Mouse (Mus musculus): ENCODE measurements around the gene Ampd3.
A peak's percentile ranks its signal among the peaks of the same experiment; 100 is the strongest.

Gene Ampd3

DNA sequence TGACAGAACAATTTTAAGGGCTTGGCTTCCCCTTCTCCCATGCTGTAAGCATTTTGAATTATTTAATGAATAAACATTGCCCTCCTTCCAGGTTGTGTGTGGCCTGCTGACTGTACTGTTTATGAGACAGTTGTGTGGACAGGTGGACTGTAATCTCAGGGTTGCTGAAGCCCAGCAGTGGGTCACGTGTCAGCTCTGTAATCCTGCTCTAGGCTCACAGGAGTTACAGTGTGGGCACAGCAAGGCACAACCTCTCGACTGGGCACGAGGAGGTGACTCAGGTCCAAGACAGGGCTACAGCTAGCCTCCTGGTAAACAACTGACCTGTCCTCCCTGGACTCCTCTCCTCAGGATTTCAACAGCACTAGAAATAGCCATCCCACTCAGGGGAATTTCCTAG is 4.3 kb downstream of the Ampd3 start:
- DNase-seq = peak in 1 of 2 experiments; percentile 35

DNA sequence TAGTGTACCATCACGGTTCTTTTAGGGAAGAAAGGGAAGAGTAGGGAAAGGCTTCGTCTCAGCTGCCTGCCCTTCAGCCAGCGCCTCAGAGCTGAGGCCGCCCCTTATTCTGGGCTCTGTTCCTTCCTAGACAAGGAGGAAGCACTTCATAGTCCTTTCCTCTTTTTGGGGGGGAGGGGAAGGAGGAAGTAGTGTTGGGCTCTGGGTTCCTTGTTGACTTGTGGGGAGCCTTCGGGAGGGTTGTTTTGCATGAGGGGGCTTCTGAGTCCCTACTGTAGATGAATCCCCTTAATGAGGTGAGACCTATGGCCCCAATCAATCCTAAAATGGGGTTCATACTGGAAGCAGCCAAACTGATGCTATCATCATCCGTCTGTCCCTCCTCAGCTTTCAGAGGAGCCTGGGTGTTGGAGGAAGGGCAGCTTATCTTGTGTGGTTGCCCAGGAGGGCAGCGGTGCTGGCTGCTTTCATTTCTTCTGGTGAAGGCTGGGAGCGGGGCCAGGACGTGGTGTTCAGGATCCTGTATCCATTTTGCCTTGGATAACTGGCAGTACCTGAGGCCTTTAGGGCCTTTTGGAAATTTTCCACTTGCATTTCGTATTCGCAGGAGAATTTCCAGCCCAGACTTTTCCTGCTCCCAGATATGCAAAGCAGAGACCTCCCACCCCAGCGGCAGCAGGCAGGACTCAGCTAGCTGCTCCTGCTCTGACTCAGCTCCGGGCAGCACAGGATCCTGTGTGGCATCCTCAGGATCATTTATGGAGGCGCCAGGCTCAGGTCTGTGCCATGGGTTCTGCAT is 5.4 kb downstream of the Ampd3 start:
- peak; percentile 70 to 78 for DNase-seq

DNA sequence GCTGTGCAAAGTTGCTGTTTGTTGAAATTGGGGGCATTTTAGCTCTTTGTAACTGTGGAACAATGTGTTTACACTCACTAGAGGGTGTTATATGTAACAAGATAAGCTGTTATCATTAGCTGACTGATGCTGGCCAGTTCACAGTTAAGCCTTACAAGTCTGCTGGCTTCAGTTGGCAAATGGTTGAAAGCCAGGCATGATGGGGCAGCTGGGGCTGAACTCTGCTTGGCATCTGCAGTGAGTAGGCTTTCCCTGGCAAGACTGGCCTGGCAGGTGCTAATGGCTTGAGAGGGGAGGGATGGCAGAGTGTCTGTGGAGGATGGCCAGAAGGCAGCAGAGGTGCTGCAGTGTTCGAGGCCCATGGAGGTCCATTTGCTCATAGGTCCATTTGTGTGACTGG is 6.1 kb downstream of the Ampd3 start:
- DNase-seq = peak in 1 of 2 experiments; percentile 21

DNA sequence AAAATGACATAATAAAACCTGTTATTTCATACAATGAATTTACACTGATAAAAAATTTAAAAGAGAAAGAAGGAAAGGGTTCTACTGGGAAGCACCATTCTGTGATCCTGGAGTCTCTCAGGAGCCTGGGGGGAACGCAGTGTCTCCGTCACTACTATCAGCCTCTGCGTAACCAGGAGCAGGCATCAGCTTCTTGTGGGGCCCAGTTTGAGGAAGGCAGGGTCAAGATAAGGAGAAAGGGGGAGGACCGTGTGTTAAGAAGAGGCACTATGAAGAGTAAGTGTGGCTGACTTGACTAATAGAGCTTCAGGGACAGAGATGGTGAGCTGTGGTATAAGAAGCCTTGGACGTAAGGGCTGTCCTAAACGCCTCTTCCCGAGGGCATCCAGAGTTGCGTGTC is 6.7 kb downstream of the Ampd3 start:
- no peak for DNase-seq

DNA sequence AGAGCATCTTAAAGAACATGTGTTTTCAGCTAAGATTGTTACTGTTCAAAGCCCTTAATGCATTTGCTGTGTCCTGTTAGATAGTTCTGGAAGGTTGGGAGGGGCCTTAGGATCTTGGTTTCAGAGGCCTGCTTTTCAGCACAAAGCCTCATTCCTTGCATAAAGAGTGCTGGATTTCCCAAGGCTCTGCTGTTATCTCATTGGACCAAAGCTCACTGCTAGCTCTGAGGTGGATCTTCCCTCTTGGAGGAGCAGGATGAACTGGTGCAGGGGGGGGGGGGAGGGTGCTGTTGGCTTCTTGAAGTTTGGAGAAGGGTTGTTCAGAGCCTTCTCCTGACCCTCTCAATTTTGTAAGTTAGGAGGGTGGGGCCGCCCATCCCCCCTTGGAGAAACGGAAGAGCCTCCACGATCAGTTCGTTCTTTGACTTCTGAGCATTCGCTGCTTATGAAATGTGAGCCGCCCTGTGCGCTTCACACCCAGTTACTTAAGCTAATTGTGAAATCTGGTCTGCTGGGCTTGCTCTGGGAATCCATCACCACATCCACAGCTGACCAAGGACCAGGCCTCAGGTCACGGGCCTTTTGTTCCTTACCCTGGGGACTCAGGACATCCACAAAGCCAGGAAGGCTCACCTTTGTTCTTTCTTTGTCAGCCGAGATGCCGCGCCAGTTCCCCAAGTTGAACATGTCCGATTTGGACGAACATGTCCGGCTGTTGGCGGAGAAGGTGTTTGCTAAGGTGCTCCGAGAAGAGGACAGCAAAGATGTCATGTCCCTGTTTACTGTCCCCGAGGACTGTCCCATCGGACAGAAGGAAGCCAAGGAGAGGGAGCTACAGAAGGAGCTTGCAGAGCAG is 9.4 kb downstream of the Ampd3 start:
- peak in 1 of 2 experiments; percentile 40 for DNase-seq

DNA sequence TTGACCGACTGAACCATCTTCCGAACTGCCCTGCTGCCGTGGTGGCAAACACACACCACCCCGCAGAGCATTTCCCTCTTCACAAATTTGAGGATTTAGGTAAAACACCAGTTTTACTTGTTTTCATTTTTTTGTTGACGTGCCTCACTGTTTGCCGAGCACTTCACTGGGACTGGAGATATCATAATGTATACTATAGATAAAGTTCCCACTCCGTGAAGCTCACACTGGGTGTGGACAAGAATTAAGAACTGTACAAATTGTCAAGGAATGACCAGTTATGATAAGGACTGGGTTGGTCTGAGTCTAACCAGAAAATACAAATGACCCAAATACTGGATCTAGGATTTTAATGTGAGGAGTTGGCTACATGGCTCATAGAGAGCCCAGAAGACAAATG is 10.9 kb downstream of the Ampd3 start:
- no peak for DNase-seq

DNA sequence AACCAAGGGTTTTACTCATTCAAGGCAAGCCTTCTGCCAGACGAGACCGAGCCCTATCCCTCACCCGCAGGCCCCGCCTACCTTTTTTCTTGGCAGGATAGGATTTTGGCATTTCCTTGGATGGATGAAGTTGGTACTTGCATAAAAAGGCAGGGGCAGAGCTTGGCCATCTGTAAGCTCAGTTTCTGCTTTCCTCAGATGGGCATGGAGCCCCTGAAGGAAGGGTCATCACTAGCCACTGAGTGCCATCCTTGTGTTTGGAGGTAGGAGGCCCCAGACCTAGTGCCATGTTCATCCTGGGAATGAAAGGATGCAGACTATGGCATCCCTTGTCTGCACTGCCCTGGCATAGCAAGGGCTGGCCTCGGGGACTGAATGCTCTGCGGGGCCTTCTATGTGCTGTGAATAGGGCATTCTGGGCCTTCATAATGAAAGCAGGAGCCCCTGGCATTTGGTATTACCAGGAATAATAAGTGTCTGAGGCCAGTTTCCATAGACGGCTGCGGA is 11.7 kb downstream of the Ampd3 start:
- no peak for DNase-seq

DNA sequence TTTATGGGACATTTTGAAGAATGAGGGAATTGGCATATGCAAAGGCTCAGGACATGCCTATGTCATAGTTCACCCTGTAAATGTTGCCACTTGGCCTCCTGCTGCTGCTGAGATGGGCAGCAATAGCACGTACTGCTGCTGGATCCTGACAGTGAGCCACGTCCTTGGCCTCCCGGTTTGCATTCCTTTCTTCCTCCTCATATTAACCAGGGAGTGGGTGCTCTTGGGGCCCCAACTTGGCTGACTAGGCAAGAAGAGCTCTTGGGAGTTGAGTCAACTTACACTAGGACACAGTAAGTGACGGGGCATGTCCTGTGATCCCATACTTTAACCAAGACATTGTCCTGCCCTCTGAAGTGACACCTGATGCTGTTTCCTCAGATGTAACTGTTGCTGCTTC is 12.5 kb downstream of the Ampd3 start:
- DNase-seq = no peak

DNA sequence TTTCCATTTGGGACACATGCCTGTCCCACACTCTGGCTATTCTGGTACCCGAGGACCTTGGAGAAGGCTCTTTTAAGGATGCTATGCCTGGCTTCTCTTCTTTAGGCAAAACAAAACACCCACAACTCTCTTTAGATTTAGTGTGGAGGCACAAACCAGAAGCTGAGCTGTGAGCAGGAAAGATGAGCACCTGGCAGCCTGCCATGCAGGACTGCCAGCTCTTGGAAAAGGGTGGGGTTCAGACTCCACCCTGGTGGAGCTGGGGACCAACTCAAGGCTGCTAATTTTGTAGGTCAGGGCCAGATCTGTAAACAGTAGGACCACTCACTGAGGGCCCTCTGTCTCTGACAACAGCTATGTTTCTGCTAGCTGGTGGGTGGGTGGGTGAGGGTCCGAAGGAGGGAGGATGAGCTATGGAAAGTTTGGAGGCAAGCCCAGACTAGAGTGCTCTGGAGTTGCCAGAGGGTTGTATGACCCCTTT is 13.3 kb downstream of the Ampd3 start:
- DNase-seq = no peak

DNA sequence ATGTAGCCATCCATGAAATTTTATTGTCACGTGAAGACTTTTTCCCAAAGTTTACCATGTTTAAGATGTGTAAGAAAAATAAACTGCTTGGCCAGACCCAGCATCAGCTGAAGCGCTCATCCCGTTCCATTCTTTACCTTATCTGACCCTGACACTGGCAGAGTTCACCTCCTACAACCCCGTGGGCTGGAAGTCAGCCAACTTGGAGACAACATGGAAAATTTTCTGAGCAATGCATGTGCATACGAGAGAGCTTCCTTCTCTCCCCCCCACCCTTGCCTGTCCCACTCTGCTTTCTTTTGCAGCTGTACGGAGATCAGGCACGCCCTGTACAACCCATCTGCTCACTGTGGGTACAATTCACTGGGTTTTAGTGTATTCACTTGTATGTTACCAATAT is 14.1 kb downstream of the Ampd3 start:
- peak; percentile 45 to 62 for DNase-seq

DNA sequence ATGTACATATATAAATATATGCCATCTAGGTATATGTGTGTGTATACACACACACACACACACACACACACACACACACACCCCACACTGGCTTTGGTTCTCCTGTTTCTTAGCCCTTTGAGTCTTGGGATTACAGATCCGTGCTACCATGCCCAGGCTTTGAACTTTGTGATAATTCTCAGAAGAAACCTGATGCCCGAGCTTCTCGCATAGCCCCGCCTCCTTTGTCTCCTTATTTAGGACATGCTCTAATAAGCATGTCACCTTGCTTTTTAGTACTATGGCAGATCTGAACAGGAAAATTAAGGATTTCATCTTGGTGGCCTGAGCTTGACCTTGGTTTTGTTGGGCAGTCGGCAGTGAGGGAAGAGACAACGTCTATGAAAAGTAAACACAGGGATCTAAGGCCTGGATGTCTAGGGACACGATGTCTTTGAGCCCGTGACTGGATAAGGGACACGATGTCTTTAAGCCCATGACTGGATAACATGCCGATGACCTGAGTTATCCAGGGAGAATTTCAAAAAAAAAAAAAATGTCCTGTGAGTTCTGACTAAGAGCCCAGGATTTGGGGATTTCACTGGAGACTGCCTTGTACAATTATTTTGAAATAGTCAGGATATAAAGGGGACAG is 15.0 kb downstream of the Ampd3 start:
- peak in 1 of 2 experiments; percentile 57 for DNase-seq

DNA sequence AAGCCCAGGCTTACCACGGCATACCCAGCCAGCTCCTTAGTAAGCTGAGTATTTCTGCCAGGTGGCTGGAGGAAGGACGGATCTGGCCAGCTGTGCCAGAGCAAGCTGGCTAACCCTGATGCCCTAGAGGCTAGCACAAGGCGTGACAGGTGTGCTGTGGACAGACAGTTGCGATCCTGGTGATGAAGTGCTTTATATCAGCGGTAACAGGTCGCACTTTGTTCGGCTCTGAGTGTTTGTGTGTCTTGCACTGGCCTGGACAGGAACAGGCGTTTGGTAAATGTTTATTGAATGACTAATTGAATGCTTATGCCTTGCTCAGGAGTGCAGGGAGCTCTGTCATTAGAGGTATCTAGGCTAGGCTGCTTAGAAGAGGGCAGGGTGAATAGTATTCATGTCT is 17.0 kb downstream of the Ampd3 start:
- peak in 1 of 2 experiments; percentile 63 for DNase-seq

DNA sequence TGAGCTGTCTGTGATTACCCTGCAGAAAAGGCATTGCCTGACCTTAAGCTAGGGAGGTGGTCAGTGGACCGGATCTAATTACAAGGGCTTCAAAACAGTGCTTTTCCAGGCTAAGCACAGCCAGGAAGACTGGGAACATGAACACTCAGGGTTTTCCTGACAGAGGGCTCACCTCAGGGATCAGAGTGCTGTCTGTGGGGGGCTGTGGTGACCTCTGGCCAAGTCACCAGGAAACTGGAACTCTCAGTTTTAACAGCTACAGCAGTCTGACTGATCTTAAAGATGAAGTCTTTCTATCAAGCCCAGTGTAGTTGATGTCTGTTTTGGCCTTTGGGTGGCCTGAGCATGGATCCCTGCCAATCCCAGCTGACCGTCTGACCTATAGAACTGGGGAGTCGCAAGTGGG is 17.7 kb downstream of the Ampd3 start:
- no peak for DNase-seq

DNA sequence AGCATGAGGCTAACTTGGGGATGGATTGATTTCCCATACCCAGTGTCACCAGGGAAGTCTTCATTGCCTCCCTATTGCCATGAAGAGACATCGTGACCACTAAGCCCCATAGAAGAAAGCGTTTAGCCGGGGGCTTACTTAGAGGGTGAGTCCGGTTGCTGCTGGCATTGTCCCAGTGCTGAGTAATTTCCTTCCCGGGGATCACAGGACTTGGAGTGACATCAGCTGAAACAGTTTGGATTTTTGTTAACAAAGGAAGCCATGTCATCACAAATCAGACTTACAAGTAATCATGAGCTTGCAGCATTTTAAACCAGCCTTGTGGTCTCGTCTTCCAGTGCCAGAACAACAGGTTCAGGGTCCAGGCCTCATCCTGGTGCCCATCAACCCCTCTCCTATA is 19.3 kb downstream of the Ampd3 start:
- DNase-seq = peak; percentile 77 to 85

DNA sequence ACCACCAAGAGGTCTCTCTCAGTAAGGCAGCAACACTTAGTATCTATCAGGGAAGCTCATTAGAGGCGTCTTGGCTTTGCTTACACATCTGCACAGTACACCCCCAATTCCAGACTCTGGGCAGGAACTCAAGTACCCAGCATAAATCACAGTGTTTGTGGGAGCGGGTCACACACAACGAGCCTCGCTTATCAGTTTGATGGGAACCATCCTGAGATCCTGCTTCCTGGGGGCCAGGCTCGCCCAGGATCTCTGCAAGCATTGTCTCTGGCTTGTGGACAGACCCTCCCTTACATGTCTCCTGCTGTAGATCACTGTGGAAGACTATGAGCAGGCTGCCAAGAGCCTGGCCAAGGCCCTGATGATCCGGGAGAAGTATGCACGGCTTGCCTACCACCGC is 22.9 kb downstream of the Ampd3 start:
- DNase-seq = no peak

DNA sequence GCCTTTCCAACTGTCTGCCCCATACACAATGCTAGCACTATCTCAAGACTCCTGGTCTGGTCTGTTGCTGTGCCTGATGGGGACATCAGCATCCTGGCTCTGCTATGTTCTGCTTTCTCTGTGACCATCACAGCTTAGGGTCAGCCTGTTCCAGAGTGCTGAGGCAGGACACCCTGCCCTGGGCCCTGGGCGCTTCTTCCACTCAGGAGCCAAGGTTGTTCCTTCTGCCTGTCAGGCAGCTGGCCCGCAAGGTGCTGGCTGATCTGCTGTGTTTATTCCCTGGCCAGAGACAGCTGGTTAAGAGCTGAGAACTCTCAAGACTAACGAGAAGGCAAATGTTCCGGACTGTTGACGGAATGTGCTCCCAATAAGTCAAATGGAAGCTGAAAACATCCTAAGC is 24.2 kb downstream of the Ampd3 start:
- no peak for DNase-seq

DNA sequence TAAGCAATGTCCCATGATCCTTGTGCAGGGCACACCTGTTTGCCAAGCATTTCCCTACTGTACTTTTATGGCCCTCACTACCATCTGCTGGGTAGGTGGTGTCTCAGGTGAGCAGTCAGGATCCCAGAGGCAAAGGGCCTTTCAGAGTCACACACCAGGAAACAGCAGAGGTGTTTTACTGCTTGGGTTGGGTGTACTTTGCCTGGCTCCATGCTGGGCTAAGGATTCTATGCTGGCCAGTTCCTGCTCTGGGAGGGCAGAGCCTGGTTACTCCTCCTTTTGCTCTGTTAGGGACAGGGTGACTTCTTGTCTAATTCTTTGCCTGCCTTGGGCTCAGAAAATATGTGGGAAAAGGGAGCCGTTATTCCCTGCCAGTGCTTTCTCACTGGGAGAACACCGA is 24.8 kb downstream of the Ampd3 start:
- DNase-seq = no peak

DNA sequence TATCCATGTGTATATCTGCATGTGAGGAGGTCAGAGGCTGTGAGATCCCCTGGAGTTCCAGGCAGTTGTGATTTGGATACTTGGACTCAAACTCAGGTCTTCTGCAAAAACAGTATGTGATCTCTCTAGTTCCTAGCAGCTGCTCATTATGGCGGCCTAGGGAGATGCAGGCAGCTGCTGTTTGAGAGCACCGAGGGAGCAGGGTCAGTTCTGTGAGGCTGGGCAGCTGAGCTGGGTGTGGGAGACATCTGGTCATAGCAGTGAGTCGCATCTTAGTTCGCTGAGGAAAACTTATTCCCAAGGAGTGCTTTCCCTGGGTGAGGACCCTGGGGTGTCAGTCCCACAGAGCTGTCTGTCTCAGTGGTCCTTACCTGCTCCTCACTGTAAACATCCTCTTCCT is 26.7 kb downstream of the Ampd3 start:
- DNase-seq = no peak

DNA sequence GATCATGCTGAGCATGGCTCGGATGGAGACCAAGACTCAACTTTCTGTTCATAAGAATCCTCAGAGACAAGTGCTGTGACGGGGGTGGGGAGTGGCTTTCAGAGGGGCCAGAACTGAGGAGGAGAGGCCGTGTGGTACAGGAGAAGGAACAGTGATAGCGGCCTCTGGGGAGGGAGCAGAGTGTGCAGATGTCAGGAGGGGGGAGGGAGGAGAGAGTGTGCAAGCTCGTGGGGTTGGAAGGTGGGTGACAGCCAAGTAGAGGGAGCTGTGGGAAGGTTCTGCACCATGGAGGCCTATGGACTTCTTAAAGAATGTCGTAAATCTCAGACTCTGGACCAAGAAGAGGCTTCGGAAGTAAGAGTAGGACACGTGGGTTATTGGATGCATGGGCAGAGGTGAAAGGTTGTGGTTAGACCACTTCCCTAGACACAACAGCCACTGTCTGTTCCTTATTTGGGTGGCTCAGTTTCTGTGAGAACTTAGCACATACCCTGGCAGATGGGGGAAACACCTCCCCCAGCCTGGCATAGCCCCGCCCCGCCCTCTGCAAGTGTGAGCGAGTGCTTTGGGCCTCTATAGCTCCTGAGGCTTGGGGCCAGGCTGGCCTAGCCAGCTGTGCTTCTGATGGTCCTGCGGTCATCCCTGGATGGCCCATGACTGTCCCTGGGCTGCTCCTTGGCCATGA is 28.5 kb downstream of the Ampd3 start:
- DNase-seq = peak in 1 of 2 experiments; percentile 61

DNA sequence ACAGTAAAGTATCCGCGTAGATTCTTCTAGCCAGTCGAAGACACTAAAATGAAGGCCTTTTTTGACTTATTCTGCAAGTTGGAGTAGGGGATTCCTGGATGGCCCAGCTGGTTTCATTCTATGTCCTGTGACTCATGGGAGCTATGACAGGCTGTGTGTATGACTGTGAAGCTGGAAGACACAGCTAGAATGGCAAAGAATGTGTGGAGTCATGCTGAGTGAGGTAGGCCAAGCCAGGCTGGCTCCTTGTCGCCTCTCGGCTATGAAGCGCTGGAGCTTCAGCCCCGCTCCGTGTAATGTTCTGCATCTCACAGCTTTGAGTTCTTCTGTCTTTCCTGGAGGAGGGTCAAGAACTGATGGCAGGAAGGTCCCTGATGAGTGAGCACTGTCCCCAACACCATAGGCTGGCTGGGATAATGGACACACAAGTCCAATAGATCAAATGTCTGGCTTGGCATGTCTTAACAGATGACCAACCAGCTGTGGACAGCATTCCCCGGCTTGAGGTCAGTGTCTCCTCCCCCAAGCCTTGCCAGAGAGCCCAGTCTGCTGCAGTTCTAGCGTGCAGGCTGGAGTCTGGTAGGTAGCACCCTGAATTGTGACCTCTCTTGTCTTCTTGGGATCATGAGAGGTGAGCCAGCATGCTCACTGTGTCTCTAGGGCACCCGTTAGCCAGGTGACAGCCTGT is 29.9 kb downstream of the Ampd3 start:
- DNase-seq = no peak

DNA sequence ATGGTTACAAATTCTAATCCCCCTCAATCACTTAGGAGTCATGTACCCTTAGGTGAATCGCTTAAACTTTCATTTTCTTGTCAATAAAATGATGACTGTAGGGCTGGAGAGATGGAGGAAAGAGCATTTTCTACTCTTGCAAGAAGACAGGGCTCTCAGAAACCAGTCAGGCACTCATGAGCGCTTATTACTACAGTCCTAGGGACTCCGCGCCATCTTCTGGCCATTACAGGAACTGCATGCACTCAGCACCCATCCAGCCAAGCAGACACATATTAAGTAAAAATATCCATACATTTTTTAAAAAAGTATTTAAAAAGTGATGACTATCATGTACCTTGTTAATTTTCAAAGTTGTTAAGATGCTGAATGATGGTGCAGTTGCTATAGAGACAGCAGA is 33.0 kb downstream of the Ampd3 start:
- DNase-seq = peak; percentile 81 to 83

DNA sequence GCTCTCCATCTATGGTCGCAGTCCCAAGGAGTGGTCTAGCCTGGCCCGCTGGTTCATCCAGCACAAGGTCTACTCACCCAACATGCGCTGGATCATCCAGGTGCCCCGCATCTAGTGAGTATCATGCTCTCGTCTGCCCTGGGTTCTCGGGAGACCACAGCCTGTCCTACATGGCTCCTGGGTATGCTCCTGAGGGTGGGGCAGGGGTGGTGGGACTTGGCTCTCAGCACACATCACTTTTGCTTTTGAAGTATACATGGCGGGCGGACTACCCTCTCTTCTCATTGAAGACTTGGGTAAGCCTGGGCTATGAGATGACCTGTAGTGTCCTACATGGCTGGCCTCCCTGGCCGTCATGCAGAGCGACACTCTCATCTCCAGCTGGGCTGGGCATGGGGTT is 35.1 kb downstream of the Ampd3 start:
- DNase-seq = no peak

All from lung, adult 18-20 months (tissue).